Mouse (Mus musculus) CH12.LX (cell line): ENCODE results near the gene C1qtnf3.

ENCODE experiments used
- CTCF ChIP-seq, 2 experiments: IDR thresholded peaks in 1 of 2; conservative IDR thresholded peaks in 1 of 2; 2 replicates each; pipeline ENCODE4 v1.5.1; 2011 to 2012; ENCODE audit warnings: low read depth in 2 of 2, low read length in 2 of 2, improper control_type of control experiment in 1 of 2, inconsistent platforms in 1 of 2, mild to moderate bottlenecking in 1 of 2, moderate library complexity in 1 of 2
- GABPA ChIP-seq: IDR thresholded peaks from 2 replicates; pipeline ENCODE4 v1.6.1; 2012; ENCODE audit warnings: low read depth, low read length, improper control_type of control experiment, inconsistent platforms; ENCODE audit not compliant: insufficient replicate concordance
- HCFC1 ChIP-seq: IDR thresholded peaks from 2 replicates; pipeline ENCODE4 v1.6.1; 2012; ENCODE audit warnings: low read depth, mild to moderate bottlenecking, inconsistent platforms, low read length, improper control_type of control experiment
- JUND ChIP-seq: conservative IDR thresholded peaks from 2 replicates; pipeline ENCODE4 v1.6.1; 2011; ENCODE audit warnings: low read depth, low read length, improper control_type of control experiment
- MAX ChIP-seq: IDR thresholded peaks from 2 replicates; pipeline ENCODE4 v1.6.1; 2011; ENCODE audit warnings: low read length, improper control_type of control experiment
- PAX5 ChIP-seq: IDR thresholded peaks from 2 replicates; pipeline ENCODE4 v1.6.1; 2012; ENCODE audit warnings: low read length, inconsistent platforms, mixed read lengths
- POLR2A ChIP-seq: IDR thresholded peaks from 2 replicates; pipeline ENCODE4 v1.6.1; 2011; ENCODE audit warnings: low read depth, mild to moderate bottlenecking, improper control_type of control experiment, low read length
- POLR2AphosphoS2 ChIP-seq: IDR thresholded peaks from 2 replicates; pipeline ENCODE4 v1.6.1; 2011; ENCODE audit warnings: low read depth, low read length, improper control_type of control experiment
- USF1 ChIP-seq: IDR thresholded peaks from 2 replicates; pipeline ENCODE4 v1.6.1; 2014; ENCODE audit warnings: low read depth, mild to moderate bottlenecking, inconsistent platforms, low read length, improper control_type of control experiment
- ZC3H11A ChIP-seq: IDR thresholded peaks from 2 replicates; pipeline ENCODE4 v1.6.1; 2012; ENCODE audit warnings: low read depth, mild to moderate bottlenecking, inconsistent platforms, low read length, improper control_type of control experiment
- ZMIZ1 ChIP-seq: IDR thresholded peaks from 2 replicates; pipeline ENCODE4 v1.6.1; 2012; ENCODE audit warnings: low read depth, mild to moderate bottlenecking, inconsistent platforms, low read length, improper control_type of control experiment

DNA sequence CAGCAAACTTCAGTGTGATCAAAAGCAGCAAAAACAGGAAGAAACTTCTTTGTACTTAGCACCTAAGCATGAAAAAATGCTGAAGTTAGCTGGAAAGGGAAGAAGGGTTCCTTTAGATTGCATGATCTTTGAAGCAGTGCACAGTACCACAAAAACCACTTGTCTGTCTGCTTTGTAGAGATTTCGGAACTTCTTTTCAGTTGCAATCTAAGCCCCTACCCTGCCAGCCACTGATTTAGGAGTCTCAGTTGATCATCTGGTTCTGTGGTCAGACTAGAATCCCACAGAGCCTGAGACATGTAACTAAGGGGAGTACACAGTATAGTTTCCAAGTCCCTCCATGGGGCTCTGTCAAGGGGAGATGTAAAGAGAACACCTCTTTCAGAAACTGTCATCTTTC lies 1.3 kb downstream of the C1qtnf3 start:
- TF ChIP-seq JUND = no peak
- no peak for TF ChIP-seq PAX5
- no peak for TF ChIP-seq ZC3H11A
- TF ChIP-seq ZMIZ1 = no peak
- no peak for TF ChIP-seq CTCF (conservative IDR thresholded peaks at IDR 0.05 in 1 of 2, IDR thresholded peaks at IDR 0.05 in 1 of 2; ENCODE audit: low read depth in 2 of 2, low read length in 2 of 2)
- TF ChIP-seq POLR2AphosphoS2 = no peak
- TF ChIP-seq HCFC1 = no peak
- no peak for TF ChIP-seq USF1
- TF ChIP-seq GABPA = no peak
- no peak for TF ChIP-seq MAX
- TF ChIP-seq POLR2A = no peak
